Mouse (Mus musculus) urinary bladder, adult 2 months (tissue): Measurements from ENCODE around the gene Nell2. TPM values are rescaled to one million over a fixed set of nuclear protein-coding genes. Genes with fewer than 3 reads are reported as not detected.
"Not testable (repeated sequence)": the region's sequence is repeated elsewhere in the genome, so short reads cannot be mapped to it uniquely, and the experiment has no call there.

Experiments used
- DNase-seq: peaks from one replicate; pipeline ENCODE4 v3.0.0; 2022; ENCODE audit warnings: low spot score
- polyA plus RNA-seq: library from polyadenylated mRNA; depleted of rRNA; stranded (reverse); fragments of >200 nt; gene quantifications from 2 replicates; pipeline ENCODE4 v1.2.3, GENCODE M21; 2012; rRNA removed

Gene Nell2
- polyA plus RNA-seq, result 2.3 and 2.4 TPM in 2 replicates

GRCm38 (mm10) chr15:95527948-95528861 is at the start of gene Nell2:
TSS of gene Nell2 (minus strand) at chr15:95528559.
- peak; percentile 20 for DNase-seq

- no peak for DNase-seq
Observed at GRCm38 (mm10) chr15:95574661-95575060, 46.3 kb upstream of the Nell2 start.

- no peak for DNase-seq
Observed at GRCm38 (mm10) chr15:95569606-95570005, 41.2 kb upstream of the Nell2 start.

GRCm38 (mm10) chr15:95565160-95565559 is 36.8 kb upstream of the Nell2 start:
- no peak for DNase-seq

GRCm38 (mm10) chr15:95561303-95561702 is 32.9 kb upstream of the Nell2 start:
- no peak for DNase-seq

GRCm38 (mm10) chr15:95550011-95550410 is 21.7 kb upstream of the Nell2 start:
- DNase-seq, result no peak

- no peak for DNase-seq
Observed at GRCm38 (mm10) chr15:95542632-95543031, 14.3 kb upstream of the Nell2 start.

- DNase-seq, result no peak
Observed at GRCm38 (mm10) chr15:95536724-95537123, 8.4 kb upstream of the Nell2 start.

GRCm38 (mm10) chr15:95536230-95536629 is 7.9 kb upstream of the Nell2 start:
- no peak for DNase-seq

- no peak for DNase-seq
Observed at GRCm38 (mm10) chr15:95534644-95535043, 6.3 kb upstream of the Nell2 start.

- no peak for DNase-seq
Observed at GRCm38 (mm10) chr15:95527461-95527947, 855 bp downstream of the Nell2 start.

GRCm38 (mm10) chr15:95526626-95527411 is 1.5 kb downstream of the Nell2 start:
- DNase-seq, result no peak

GRCm38 (mm10) chr15:95525997-95526396 is 2.4 kb downstream of the Nell2 start:
- DNase-seq, result no peak

- no peak for DNase-seq
Observed at GRCm38 (mm10) chr15:95518204-95518603, 10.2 kb downstream of the Nell2 start.

- DNase-seq, result not testable (repeated sequence)
Observed at GRCm38 (mm10) chr15:95513306-95513705, 15.1 kb downstream of the Nell2 start.

- DNase-seq, result no peak
Observed at GRCm38 (mm10) chr15:95495666-95496065, 32.7 kb downstream of the Nell2 start.

GRCm38 (mm10) chr15:95495193-95495592 is 33.2 kb downstream of the Nell2 start:
- DNase-seq, result no peak

GRCm38 (mm10) chr15:95492201-95492600 is 36.2 kb downstream of the Nell2 start:
- DNase-seq, result no peak

GRCm38 (mm10) chr15:95489174-95489573 is 39.2 kb downstream of the Nell2 start:
- no peak for DNase-seq

- no peak for DNase-seq
Observed at GRCm38 (mm10) chr15:95487961-95488360, 40.4 kb downstream of the Nell2 start.

- DNase-seq, result no peak
Observed at GRCm38 (mm10) chr15:95482002-95482401, 46.4 kb downstream of the Nell2 start.

GRCm38 (mm10) chr15:95481585-95481984 is 46.8 kb downstream of the Nell2 start:
- DNase-seq, result no peak
